Mouse (Mus musculus) ES-Bruce4 (cell line): ENCODE results near the gene Cadm2.

Experiments used
- CTCF ChIP-seq: IDR thresholded peaks from one replicate; pipeline ENCODE4 v1.8.1; 2011; ENCODE audit warnings: low read depth, low read length
- POLR2A ChIP-seq: IDR thresholded peaks from one replicate; pipeline ENCODE4 v1.8.1; 2011; ENCODE audit warnings: low read length; ENCODE audit not compliant: insufficient read depth

DNA sequence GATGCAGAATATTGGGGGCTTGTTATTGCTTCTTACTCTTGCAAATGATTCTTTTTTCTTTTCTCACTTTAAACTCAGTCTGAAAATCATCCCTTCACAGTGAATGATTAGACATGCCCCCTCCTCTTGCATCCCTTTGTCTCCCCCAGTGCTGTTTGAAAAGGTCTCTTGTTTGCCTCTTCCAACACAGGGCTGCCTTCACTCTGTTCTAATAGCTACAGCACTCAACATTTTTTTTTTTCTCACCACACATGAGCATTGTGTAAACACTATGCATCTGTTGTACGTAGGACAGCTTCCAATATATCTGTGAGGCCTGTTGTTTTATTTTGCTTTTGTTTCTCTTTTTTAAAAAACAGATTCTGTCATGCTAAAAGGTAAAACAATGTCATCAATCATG is 695.2 kb downstream of the Cadm2 start:
- no peak for TF ChIP-seq CTCF
- TF ChIP-seq POLR2A: no peak
